Mouse (Mus musculus) thymus, adult 2 months (tissue): Measurements from ENCODE around the gene Ptprg.

Experiments used
- CTCF ChIP-seq: fragments of 200-500 bp; IDR thresholded peaks from 2 replicates; pipeline ENCODE4 v1.5.1; 2012; ENCODE audit warnings: mild to moderate bottlenecking, control low read depth, low read length, moderate library complexity, borderline replicate concordance; ENCODE audit not compliant: control insufficient read depth, poor library complexity, insufficient read depth; ENCODE audit errors: extremely low read depth
- POLR2A ChIP-seq: fragments of 200-500 bp; IDR thresholded peaks from 2 replicates; pipeline ENCODE4 v1.6.1; 2012; ENCODE audit warnings: mild to moderate bottlenecking, low read length, control low read depth, moderate library complexity; ENCODE audit not compliant: control insufficient read depth, poor library complexity, insufficient read depth; ENCODE audit errors: extremely low read depth

DNA sequence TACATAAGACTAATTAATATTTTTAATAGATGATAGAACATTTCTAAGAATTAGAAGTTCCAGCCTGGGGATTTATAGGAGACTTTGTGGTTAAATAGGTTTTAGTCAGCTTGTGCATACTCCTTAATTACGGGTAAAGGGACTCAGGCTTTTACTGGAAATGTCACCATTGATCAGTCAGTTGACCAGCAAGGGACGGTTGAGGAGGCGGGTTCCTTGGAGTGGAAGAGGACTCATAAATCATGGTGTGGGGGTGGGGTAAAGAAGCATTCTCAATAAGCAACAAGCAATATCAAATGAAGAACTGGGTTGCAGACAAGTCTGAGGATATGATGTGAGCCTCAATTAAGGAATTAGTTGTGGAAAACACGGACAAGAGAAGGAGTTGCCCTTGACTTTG lies 438.8 kb downstream of the Ptprg start:
- TF ChIP-seq CTCF (no peak), POLR2A (no peak)
